Mouse (Mus musculus) CH12.LX (cell line): ENCODE measurements around the gene Matn1.

ENCODE experiments used
- CTCF ChIP-seq, 2 experiments: IDR thresholded peaks in 1 of 2; conservative IDR thresholded peaks in 1 of 2; 2 replicates each; pipeline ENCODE4 v1.5.1; 2011 to 2012; ENCODE audit warnings: low read depth in 2 of 2, low read length in 2 of 2, improper control_type of control experiment in 1 of 2, inconsistent platforms in 1 of 2, mild to moderate bottlenecking in 1 of 2, moderate library complexity in 1 of 2
- E2F4 ChIP-seq: IDR thresholded peaks from 2 replicates; pipeline ENCODE4 v1.6.1; 2011; ENCODE audit warnings: low read depth, low read length, improper control_type of control experiment; ENCODE audit not compliant: insufficient replicate concordance
- GABPA ChIP-seq: IDR thresholded peaks from 2 replicates; pipeline ENCODE4 v1.6.1; 2012; ENCODE audit warnings: low read depth, low read length, improper control_type of control experiment, inconsistent platforms; ENCODE audit not compliant: insufficient replicate concordance
- HCFC1 ChIP-seq: IDR thresholded peaks from 2 replicates; pipeline ENCODE4 v1.6.1; 2012; ENCODE audit warnings: low read depth, mild to moderate bottlenecking, inconsistent platforms, low read length, improper control_type of control experiment
- MAX ChIP-seq: IDR thresholded peaks from 2 replicates; pipeline ENCODE4 v1.6.1; 2011; ENCODE audit warnings: low read length, improper control_type of control experiment
- MYC ChIP-seq: IDR thresholded peaks from 2 replicates; pipeline ENCODE4 v1.6.1; 2011; ENCODE audit warnings: low read depth, mild to moderate bottlenecking, improper control_type of control experiment, low read length
- POLR2A ChIP-seq: IDR thresholded peaks from 2 replicates; pipeline ENCODE4 v1.6.1; 2011; ENCODE audit warnings: low read depth, mild to moderate bottlenecking, improper control_type of control experiment, low read length
- TBP ChIP-seq: conservative IDR thresholded peaks from 2 replicates; pipeline ENCODE4 v1.6.1; 2011; ENCODE audit warnings: low read depth, low read length, improper control_type of control experiment
- UBTF ChIP-seq: IDR thresholded peaks from 2 replicates; pipeline ENCODE4 v1.6.1; 2012; ENCODE audit warnings: low read depth, mild to moderate bottlenecking, inconsistent platforms, low read length, improper control_type of control experiment, moderate library complexity
- USF2 ChIP-seq: conservative IDR thresholded peaks from 2 replicates; pipeline ENCODE4 v1.6.1; 2011; ENCODE audit warnings: low read depth, low read length, improper control_type of control experiment
- ZC3H11A ChIP-seq: IDR thresholded peaks from 2 replicates; pipeline ENCODE4 v1.6.1; 2012; ENCODE audit warnings: low read depth, mild to moderate bottlenecking, inconsistent platforms, low read length, improper control_type of control experiment

DNA sequence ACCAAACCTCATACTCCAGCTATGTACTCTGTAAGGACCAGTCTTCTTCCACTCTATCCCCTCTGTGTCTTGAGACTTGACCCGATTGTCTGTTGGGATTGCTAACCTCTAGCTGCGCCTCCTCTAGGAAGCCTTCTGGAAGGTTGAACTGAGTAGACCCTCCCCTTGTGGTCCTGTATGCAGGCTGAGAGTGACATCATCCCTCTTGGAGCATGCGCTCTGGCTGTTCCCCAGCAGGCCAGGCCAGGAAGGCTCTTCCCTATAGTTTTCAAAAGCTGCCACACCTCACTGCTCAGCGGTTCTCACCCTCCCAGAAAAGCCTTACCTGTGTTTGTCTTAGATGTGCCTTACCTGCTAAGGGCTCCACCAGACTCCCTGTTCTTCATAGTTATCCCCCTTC, 42.9 kb downstream of the Matn1 start:
- no peak for TF ChIP-seq GABPA
- TF ChIP-seq CTCF (conservative IDR thresholded peaks at IDR 0.05 in 1 of 2, IDR thresholded peaks at IDR 0.05 in 1 of 2; ENCODE audit: low read depth in 2 of 2, low read length in 2 of 2) = no peak
- no peak for TF ChIP-seq USF2
- no peak for TF ChIP-seq ZC3H11A
- no peak for TF ChIP-seq MYC
- no peak for TF ChIP-seq E2F4
- no peak for TF ChIP-seq POLR2A
- TF ChIP-seq TBP = no peak
- no peak for TF ChIP-seq UBTF
- no peak for TF ChIP-seq MAX
- no peak for TF ChIP-seq HCFC1
